Comparison of ENCODE assay signal across 8 mouse cellular contexts in the genomic region with DNA sequence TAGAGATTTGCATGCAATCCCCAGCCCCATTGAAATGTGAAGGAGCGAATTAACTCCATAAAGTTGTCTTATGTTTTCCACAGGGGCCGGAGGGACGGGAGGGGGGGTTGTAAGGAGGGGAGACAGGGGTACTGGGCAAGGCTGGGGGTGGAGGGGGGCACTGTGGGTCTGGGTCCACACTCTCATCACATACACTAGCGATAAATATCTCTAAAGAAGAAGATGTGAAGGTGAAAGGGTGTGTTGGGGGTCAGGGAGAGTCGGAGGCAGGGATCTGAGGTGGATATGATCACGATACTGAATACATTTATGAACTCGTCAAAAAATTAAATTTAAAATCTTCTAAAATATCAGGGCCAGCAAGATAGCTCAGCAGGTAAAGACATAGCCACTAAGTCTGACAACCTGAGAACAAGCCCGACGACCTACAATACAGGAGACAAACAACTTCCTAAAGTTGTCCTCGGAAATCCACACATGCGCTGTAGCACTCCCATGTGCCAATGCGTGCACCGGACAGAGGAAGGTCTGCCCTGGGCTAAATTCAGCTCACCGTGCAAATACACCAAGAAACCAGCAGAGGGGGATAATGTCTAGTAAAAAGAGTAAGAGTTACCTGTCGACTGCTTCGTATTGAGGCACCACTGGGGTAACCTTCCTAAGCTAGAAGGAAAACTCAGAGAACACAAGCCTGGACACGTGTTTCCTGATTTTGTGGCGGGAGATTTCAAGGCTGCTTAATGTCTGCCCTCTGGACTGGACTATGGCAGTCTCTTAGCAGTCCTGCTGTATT.
DNase-seq lines count a peak whose midpoint lies in the region; ATAC-seq and TF ChIP-seq lines count a peak whose summit lies in the region.

No protein-coding gene starts in this region.

- H3K27ac ChIP-seq in ES-E14 (ENCODE audit: insufficient read depth, low read depth, low read length, poor library complexity, severe bottlenecking) = no peak overlapping the region
- no peak overlapping the region for H3K27ac ChIP-seq in forebrain, embryonic 16.5 days (ENCODE audit: low read length)
- no peak overlapping the region for H3K27ac ChIP-seq in layer of hippocampus, adult 2 months
- no peak overlapping the region for H3K27ac ChIP-seq in lung, embryonic 14.5 days (ENCODE audit: low read depth)
- H3K27ac ChIP-seq in olfactory bulb, adult 2 months (ENCODE audit: insufficient read depth, low read depth, low read length) = no peak overlapping the region
- no peak overlapping the region for H3K27ac ChIP-seq in thymus, adult 2 months (ENCODE audit: control insufficient read depth, insufficient read depth, low read length)

- peak overlapping the region; percentile 45 for H3K4me2 ChIP-seq in forebrain, embryonic 16.5 days (ENCODE audit: low read length)
- H3K4me2 ChIP-seq in lung, embryonic 14.5 days = peak overlapping the region; percentile 70

- no peak for TF ChIP-seq POLR2A in olfactory bulb, adult 2 months (IDR thresholded peaks at IDR 0.05; ENCODE audit: insufficient read depth, low read depth, low read length)
- no peak for TF ChIP-seq POLR2A in thymus, adult 2 months (IDR thresholded peaks at IDR 0.05; ENCODE audit: control insufficient read depth, extremely low read depth, insufficient read depth, low read length, poor library complexity)

- H3K4me3 ChIP-seq in ES-E14 (ENCODE audit: insufficient read depth in 1 of 2, low read depth in 1 of 2, low read length in 2 of 2, poor library complexity in 1 of 2, severe bottlenecking in 1 of 2) = peak overlapping the region in 1 of 2 experiments; percentile 18; a peak in 2 of 4 replicates
- H3K4me3 ChIP-seq in forebrain, embryonic 16.5 days (replicated peaks; ENCODE audit: low read length) = peak overlapping the region; percentile 29
- peak overlapping the region; percentile 21 for H3K4me3 ChIP-seq in layer of hippocampus, adult 2 months
- peak overlapping the region; percentile 30 for H3K4me3 ChIP-seq in lung, embryonic 14.5 days (ENCODE audit: low read depth, low read length)
- H3K4me3 ChIP-seq in olfactory bulb, adult 2 months (ENCODE audit: insufficient read depth, low read depth, low read length) = no peak overlapping the region
- no peak overlapping the region; the same call in 1 of the 2 replicates for H3K4me3 ChIP-seq in thymus, adult 2 months (ENCODE audit: control insufficient read depth, insufficient read depth, low read length)

- H3K9ac ChIP-seq in ES-E14 (ENCODE audit: insufficient read depth, low read depth, low read length, poor library complexity, severe bottlenecking) = no peak overlapping the region; the same call in 1 of the 2 replicates
- peak overlapping the region; percentile 37; the same call in 1 of the 2 replicates for H3K9ac ChIP-seq in forebrain, embryonic 16.5 days (replicated peaks; ENCODE audit: low read depth, low read length)
- peak overlapping the region; percentile 40 for H3K9ac ChIP-seq in lung, embryonic 14.5 days

- ATAC-seq in forebrain, embryonic 16.5 days = peak; percentile 95
- ATAC-seq in lung, embryonic 14.5 days (ENCODE audit: insufficient read depth) = peak; percentile 96

- H3K9me3 ChIP-seq in ES-E14 (ENCODE audit: control insufficient read depth, insufficient read depth, low read depth, low read length) = no peaks in the 10 kb centered on the region
- H3K9me3 ChIP-seq in forebrain, embryonic 16.5 days (ENCODE audit: control insufficient read depth, low read length) = no peaks in the 10 kb centered on the region
- H3K9me3 ChIP-seq in lung, embryonic 14.5 days (ENCODE audit: low read depth, low read length) = no peaks in the 10 kb centered on the region

- H3K36me3 ChIP-seq in ES-E14 (ENCODE audit: control insufficient read depth, insufficient read depth, low read length, poor library complexity, severe bottlenecking) = no peaks in the 10 kb centered on the region
- H3K36me3 ChIP-seq in forebrain, embryonic 16.5 days (ENCODE audit: control insufficient read depth, insufficient read depth) = no peaks in the 10 kb centered on the region
- H3K36me3 ChIP-seq in lung, embryonic 14.5 days (ENCODE audit: insufficient read depth) = no peaks in the 10 kb centered on the region
- no peaks in the 10 kb centered on the region for H3K36me3 ChIP-seq in thymus, adult 2 months (ENCODE audit: control insufficient read depth, insufficient read depth, low read length)

- TF ChIP-seq CTCF in layer of hippocampus, adult 2 months (conservative IDR thresholded peaks at IDR 0.05) = peak; percentile 92
- TF ChIP-seq CTCF in lung, embryonic 14.5 days (IDR thresholded peaks at IDR 0.05; ENCODE audit: low read depth) = peak; percentile 80
- peak; percentile 62 for TF ChIP-seq CTCF in olfactory bulb, adult 2 months (IDR thresholded peaks at IDR 0.05; ENCODE audit: insufficient read depth, low read depth, low read length)
- peak; percentile 50; the same call in 1 of the 2 replicates for TF ChIP-seq CTCF in thymus, adult 2 months (IDR thresholded peaks at IDR 0.05; ENCODE audit: borderline replicate concordance, control insufficient read depth, extremely low read depth, insufficient read depth, low read length, poor library complexity)

- peaks cover 0 to 8% of the 10 kb centered on the region in 2 experiments; a peak in 2 of 4 replicates for H3K4me1 ChIP-seq in ES-E14 (ENCODE audit: control insufficient read depth in 2 of 2, insufficient read depth in 2 of 2, low read length in 2 of 2, poor library complexity in 1 of 2)
- H3K4me1 ChIP-seq in forebrain, embryonic 16.5 days (replicated peaks; ENCODE audit: control insufficient read depth, insufficient read depth, low read length) = 0 out of 2 replicates have a peak, but pooled peaks cover 5% of the 10 kb centered on the region
- no peaks in the 10 kb centered on the region for H3K4me1 ChIP-seq in lung, embryonic 14.5 days (ENCODE audit: insufficient read depth)
- no peaks in the 10 kb centered on the region for H3K4me1 ChIP-seq in olfactory bulb, adult 2 months (ENCODE audit: control insufficient read depth, insufficient read depth, low read length)
- peaks cover 2% of the 10 kb centered on the region; the same call in 1 of the 2 replicates for H3K4me1 ChIP-seq in thymus, adult 2 months (replicated peaks; ENCODE audit: control insufficient read depth, insufficient read depth, low read length)

- no peaks in the 10 kb centered on the region for H3K27me3 ChIP-seq in forebrain, embryonic 16.5 days (replicated peaks; ENCODE audit: control insufficient read depth, insufficient read depth, low read length)
- no peaks in the 10 kb centered on the region for H3K27me3 ChIP-seq in lung, embryonic 14.5 days (ENCODE audit: insufficient read depth, low read length)
- H3K27me3 ChIP-seq in thymus, adult 2 months (ENCODE audit: control insufficient read depth, insufficient read depth, low read length) = no peaks in the 10 kb centered on the region

- DNase-seq in ES-E14 (ENCODE audit: low read depth, low spot score) = peak; percentile 82
- peak; percentile 58 for DNase-seq in cerebellum, adult 11 months
- peak; percentile 65 to 73 for DNase-seq in heart, postnatal 36 days
- DNase-seq in layer of hippocampus, adult 2 months (ENCODE audit: low spot score in 2 of 2) = peak; percentile 59 to 60
- DNase-seq in lung, embryonic 14.5 days = peak; percentile 93
- DNase-seq in thymus, adult 2 months = peak; percentile 81

- WGBS in forebrain, embryonic 16.5 days = 9% methylated on average over 18 of the region's 18 CpGs
- WGBS in lung, embryonic 14.5 days = 5% methylated on average over 18 of the region's 18 CpGs
- 6% methylated on average over 18 of the region's 18 CpGs for WGBS in olfactory bulb, adult 2 months
- 6% methylated on average over 18 of the region's 18 CpGs for WGBS in thymus, adult 2 months

- in situ Hi-C loops in ES-E14 (cut with MboI; ENCODE audit: low sequenced_read_pairs in 2 of 2, unreplicated experiment in 2 of 2) = loop anchor here (10.0 kb wide), 1 partner anchor 303 kb away; the partner anchor contains the start of gene Zfp949 (in 2 of the 2)

- intact Hi-C loops in heart, postnatal 36 days (cut with DNase I) = loop anchor here (1.0 to 5.0 kb wide), 3 partner anchors 86 to 157 kb away; partner anchors contain the start of gene Nt5e

TF ChIP-seq in ES-E14, 5 proteins besides CTCF, POLR2A, EP300 and RAD21:
- TF ChIP-seq ZC3H11A (IDR thresholded peaks at IDR 0.05; ENCODE audit: borderline replicate concordance, low read depth, low read length) (peak; percentile 98), CHD2 (IDR thresholded peaks at IDR 0.05; ENCODE audit: low read depth, low read length) (no peak), HCFC1 (IDR thresholded peaks at IDR 0.05; ENCODE audit: borderline replicate concordance, insufficient read depth, low read length) (no peak), MAFK (IDR thresholded peaks at IDR 0.05; ENCODE audit: insufficient read depth, low read depth, low read length) (peak; percentile 45; the same call in 1 of the 2 replicates), ZNF384 (IDR thresholded peaks at IDR 0.05; ENCODE audit: low read depth, low read length) (no peak)
TF ChIP-seq in ES-E14: peak in this region for 2.

Comparison
In these comparisons a context has a peak if more than half of its experiments do, and no peak if none do; other contexts are left out.
1. H3K4me3 ChIP-seq: peak in forebrain, embryonic 16.5 days (single experiment), layer of hippocampus, adult 2 months (single experiment) and lung, embryonic 14.5 days (single experiment); none in olfactory bulb, adult 2 months (single experiment) and thymus, adult 2 months (single experiment).
2. Peak in every context shown above with its lines, with median percentiles within 50 percentile points of each other: DNase-seq and CTCF ChIP-seq.